Mouse (Mus musculus) brain, embryonic 14.5 days (tissue): Measurements from ENCODE around the gene Tbc1d14. TPM values are rescaled to one million over a fixed set of nuclear protein-coding genes. Genes with fewer than 3 reads are reported as not detected.

Experiments used
- DNase-seq: peaks from one replicate; pipeline ENCODE4 v3.0.0-alpha.2; 2011; ENCODE audit warnings: low read depth
- CTCF ChIP-seq: fragments of 200-500 bp; IDR thresholded peaks from 2 replicates; pipeline ENCODE4 v1.5.1; 2012; ENCODE audit warnings: inconsistent platforms, mild to moderate bottlenecking, moderate library complexity, borderline replicate concordance; ENCODE audit not compliant: insufficient read depth, insufficient read length; ENCODE audit errors: extremely low read depth
- POLR2A ChIP-seq: fragments of 200-500 bp; IDR thresholded peaks from 2 replicates; pipeline ENCODE4 v1.6.1; 2012; ENCODE audit warnings: mild to moderate bottlenecking, inconsistent platforms, borderline replicate concordance; ENCODE audit not compliant: poor library complexity, insufficient read depth, insufficient read length, severe bottlenecking; ENCODE audit errors: extremely low read depth
- polyA plus RNA-seq: library from polyadenylated mRNA; depleted of rRNA; stranded (reverse); fragments of >200 nt; gene quantifications from 2 replicates; pipeline ENCODE4 v1.2.3, GENCODE M21; 2012

Tbc1d14 gene
- polyA plus RNA-seq, 1 experiment: 90.2 TPM

- TF ChIP-seq POLR2A (no peak), CTCF (no peak)
- DNase-seq: no peak
Observed at GRCm38 (mm10) chr5:36561509-36561908, 31.6 kb downstream of the Tbc1d14 start.

GRCm38 (mm10) chr5:36560490-36560889, 32.6 kb downstream of the Tbc1d14 start:
- DNase-seq: no peak
- no peak for TF ChIP-seq CTCF
- TF ChIP-seq POLR2A: no peak

DNA sequence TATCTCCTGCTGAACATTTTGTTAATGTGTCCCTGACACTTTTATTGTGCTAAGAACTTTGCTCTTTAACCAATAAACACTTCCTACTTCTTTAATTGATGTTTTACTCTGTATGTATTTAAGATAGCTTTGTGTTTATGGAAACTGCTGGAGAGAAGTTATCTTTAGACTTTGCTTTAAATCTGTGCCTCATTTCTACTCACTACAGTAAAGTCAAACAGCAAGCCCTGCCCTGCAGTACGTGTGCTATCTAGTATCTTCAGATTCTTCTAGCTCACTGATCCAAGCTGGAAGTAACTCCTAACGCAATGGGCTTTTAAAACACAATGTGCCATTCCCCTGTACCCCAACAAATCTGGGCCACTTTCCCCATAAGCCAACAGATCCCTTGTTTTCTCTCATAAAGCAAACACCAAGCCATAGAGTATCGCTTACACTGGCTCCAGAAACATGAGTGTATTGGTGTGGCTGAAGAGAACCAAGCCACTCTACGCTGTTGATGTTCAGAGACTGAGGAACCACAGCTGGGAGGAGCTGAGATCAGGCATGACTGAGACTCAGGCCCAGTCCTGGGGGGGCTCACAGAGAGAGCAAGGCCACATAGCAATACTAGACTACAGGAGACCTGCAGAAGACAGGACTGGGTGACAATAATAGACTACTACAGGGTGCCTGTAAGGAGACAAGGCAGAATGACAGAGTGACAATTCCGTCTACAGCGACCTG, 33.4 kb downstream of the Tbc1d14 start:
- TF ChIP-seq CTCF (no peak), POLR2A (no peak)
- no peak for DNase-seq

GRCm38 (mm10) chr5:36559106-36559505, 34.0 kb downstream of the Tbc1d14 start:
- no peak for TF ChIP-seq POLR2A
- TF ChIP-seq CTCF: no peak

GRCm38 (mm10) chr5:36558526-36558925, 34.5 kb downstream of the Tbc1d14 start:
- TF ChIP-seq POLR2A: no peak
- TF ChIP-seq CTCF: no peak
- DNase-seq: no peak

More at GRCm38 (mm10) chr5:36559106-36559505, 34.0 kb downstream of the Tbc1d14 start:
- DNase-seq: no peak

DNA sequence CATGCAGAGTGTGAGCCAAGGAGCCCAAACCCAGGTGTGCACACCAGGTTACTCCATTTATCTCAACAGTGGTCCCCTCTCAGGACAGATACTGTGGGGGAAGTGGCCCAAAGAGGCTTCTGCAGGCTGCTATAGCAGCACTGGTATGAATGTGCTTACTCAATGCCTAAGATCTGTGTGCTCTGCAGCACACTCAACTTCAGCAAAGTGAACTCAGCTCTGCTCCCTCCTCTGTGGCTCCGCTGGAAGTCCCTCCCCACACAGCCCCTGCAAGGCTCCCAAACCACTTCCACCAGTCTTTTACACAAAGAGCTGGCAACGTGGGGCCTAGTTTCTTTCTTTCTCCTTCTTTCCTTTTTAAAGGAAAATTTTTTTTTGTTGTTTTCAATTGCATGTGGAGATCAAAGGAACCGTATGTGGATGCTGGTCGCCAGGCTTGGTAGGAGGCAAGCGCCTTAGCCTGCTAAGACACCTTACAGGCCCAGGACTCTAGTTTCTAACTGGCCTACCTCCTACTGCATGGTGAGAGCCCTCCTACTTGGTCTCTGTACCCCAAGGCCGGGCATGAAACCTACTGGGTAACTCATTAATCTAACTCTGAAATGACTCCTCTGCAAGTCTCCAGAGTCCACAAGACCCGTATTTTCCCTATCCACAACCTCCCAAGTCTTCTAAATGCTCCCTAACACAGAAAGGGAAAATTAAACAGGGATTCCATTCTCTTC, 35.3 kb downstream of the Tbc1d14 start:
- no peak for DNase-seq
- TF ChIP-seq POLR2A (no peak), CTCF (no peak)

GRCm38 (mm10) chr5:36556906-36557305, 36.2 kb downstream of the Tbc1d14 start:
- TF ChIP-seq CTCF (no peak), POLR2A (no peak)
- DNase-seq: no peak

DNA sequence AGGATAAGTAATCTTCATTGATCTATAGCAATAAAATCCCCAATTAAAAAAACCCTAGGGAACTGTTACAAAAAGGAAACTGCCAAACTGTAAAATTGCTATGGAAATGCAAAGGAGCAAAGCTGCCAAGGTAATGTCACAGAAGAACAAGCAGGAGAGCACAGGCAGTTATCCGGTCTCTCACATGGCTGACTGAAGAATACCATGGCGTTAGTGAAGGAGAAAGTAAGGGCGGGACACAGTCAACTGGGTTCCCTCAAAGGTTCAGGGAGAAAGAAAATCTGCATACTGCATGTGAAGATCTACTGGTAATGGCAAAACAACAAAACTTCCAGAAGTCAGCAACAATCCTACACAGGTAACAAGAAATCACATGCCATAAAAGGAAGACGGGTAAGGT, 36.8 kb downstream of the Tbc1d14 start:
- TF ChIP-seq POLR2A: no peak
- DNase-seq: no peak

DNA sequence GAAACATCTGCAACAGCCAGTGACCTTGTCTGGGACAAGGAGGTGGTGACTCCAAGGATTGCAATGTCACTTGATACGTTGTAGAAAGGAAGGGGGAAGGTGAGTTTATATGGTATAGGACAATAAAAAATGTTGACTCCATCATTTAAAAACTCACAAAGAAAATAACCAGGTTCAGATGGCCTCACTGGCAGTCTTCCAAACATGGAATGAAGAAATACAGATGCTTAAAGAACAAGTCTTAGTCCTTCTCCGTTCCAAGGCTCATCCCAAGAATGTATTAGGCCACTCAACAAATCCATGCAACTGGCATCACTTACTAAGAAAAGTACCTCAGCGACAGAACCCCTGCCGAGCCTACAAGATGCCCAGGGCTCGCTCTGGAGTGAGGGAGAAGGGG, 38.6 kb downstream of the Tbc1d14 start:
- TF ChIP-seq CTCF (no peak), POLR2A (no peak)
- DNase-seq: no peak

DNA sequence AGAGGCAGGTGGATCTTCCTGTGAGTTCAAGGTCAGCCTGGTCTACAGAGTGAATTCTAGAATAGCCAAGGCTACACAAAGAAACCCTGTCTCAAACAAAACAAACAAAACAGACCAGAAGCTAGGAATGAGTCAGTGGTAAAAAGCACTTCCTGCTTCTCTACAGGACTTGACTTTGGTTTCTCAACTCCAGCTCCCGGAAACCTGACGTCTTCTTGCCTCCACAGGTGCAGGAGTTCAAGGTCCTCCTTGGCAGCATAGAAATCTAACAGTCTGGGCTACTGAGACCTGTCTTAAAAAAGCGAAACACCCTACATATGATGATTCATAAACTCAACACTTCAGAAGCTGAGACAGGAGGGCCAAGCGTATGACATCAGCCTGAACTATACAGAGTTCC, 39.2 kb downstream of the Tbc1d14 start:
- TF ChIP-seq POLR2A: no peak
- TF ChIP-seq CTCF: no peak
- DNase-seq: no peak

- TF ChIP-seq CTCF: no peak
- TF ChIP-seq POLR2A: no peak
- DNase-seq: no peak
Observed at GRCm38 (mm10) chr5:36553056-36553606, 39.9 kb downstream of the Tbc1d14 start.
